Mouse (Mus musculus) G1E (cell line): ENCODE measurements at regions not wholly inside any gene's neighbourhood (a gene's known extent, or its start where the extent isn't known, plus 50 kb on each side); places are given as distances from the start of the nearest gene placed in this dataset.

Experiments used
- CTCF ChIP-seq: IDR thresholded peaks from 2 replicates; pipeline ENCODE4 v1.5.1; 2012; ENCODE audit warnings: low read depth, low read length, inconsistent platforms, mixed read lengths
- GATA2 ChIP-seq: IDR thresholded peaks from 2 replicates; pipeline ENCODE4 v1.6.1; 2012; ENCODE audit warnings: low read depth, low read length, inconsistent platforms, borderline replicate concordance
- TAL1 ChIP-seq: conservative IDR thresholded peaks from 2 replicates; pipeline ENCODE4 v1.6.1; 2012; ENCODE audit warnings: low read depth, low read length, inconsistent platforms, mixed read lengths

GRCm38 (mm10) chr12:12875976-12876745, 65.6 kb downstream of the Mycn start:
- TF ChIP-seq CTCF (no peak), TAL1 (no peak), GATA2 (no peak)
